ENCODE assay signal across 19 mouse cellular contexts in the genomic region with DNA sequence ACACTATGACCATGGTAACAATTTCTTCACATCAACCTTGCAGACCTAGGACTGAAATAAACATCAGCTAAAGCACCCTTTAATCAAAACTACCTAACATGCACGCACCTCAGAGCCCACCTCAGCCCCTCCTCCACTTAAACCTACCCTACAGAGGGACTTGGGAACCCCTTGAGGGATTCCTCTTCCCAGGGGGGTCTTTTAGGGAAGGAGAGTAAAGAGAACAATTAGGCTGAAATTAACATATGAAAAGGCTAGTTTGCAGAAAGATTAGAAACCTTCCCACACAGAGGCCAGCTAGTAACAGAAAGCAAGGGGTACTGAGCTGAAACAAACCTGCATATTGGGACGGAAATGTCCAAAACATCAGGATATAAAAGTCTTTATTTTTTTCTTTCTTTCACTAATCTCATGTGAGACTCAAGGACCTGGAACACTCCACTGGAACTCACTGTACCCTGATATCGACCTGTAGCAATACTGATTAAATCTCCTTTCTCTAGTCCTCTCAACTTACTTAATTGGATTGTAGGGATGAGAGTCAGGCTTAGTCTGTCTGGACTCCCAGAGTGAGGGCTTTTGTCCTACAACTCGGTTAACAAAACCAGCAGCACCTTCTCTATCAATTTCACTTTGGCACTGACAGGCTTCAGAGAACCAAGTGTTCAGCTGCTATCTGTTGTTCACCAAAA.
"Had no signal": no experiment of that assay in that cellular context is flagged by ENCODE, and none has a peak within 500 bp of the region (broad histone marks: within the 10 kb centered on the region; RNA-seq: fewer than 3 reads in every experiment).

No protein-coding gene starts in this region.

- H3K27me3 ChIP-seq: limb, embryonic 12.5 days; liver, embryonic 13.5 days; lung, embryonic 15.5 days; megakaryocyte, embryonic 14.5 days; midbrain, embryonic 13.5 days; neural tube, embryonic 13.5 days had no signal

- H3K36me3 ChIP-seq: limb, embryonic 12.5 days; liver, embryonic 13.5 days; lung, embryonic 15.5 days; midbrain, embryonic 13.5 days; neural tube, embryonic 13.5 days had no signal

- ATAC-seq: liver, postnatal 0 days; midbrain, embryonic 13.5 days had no signal

- DNase-seq: kidney, adult 11 months; kidney, adult 9 months; kidney, postnatal 36 days; layer of hippocampus, adult 9-11 months; liver; liver, embryonic 13.5 days; liver, postnatal 0 days; lung, postnatal 14 days; right cerebral cortex, postnatal 4 days; spleen, adult 18-20 months; thymus, adult 18-20 months; thymus, postnatal 4 days had no signal

- H3K4me3 ChIP-seq: limb, embryonic 12.5 days; liver, embryonic 13.5 days; lung, embryonic 15.5 days; megakaryocyte, embryonic 14.5 days; midbrain, embryonic 13.5 days; neural tube, embryonic 13.5 days had no signal

- H3K4me1 ChIP-seq: limb, embryonic 12.5 days; liver, embryonic 13.5 days; lung, embryonic 15.5 days; megakaryocyte, embryonic 14.5 days had no signal

- H3K9me3 ChIP-seq: limb, embryonic 12.5 days; liver, embryonic 13.5 days; lung, embryonic 15.5 days; megakaryocyte, embryonic 14.5 days; midbrain, embryonic 13.5 days; neural tube, embryonic 13.5 days had no signal

- H3K27ac ChIP-seq: kidney, postnatal 0 days; limb, embryonic 12.5 days; liver, embryonic 13.5 days; lung, embryonic 15.5 days; macrophage; midbrain, embryonic 13.5 days; neural tube, embryonic 13.5 days had no signal

- H3K4me2 ChIP-seq: limb, embryonic 12.5 days; liver, embryonic 13.5 days; lung, embryonic 15.5 days; midbrain, embryonic 13.5 days; neural tube, embryonic 13.5 days had no signal

- H3K9ac ChIP-seq: limb, embryonic 12.5 days; liver, embryonic 13.5 days; liver, postnatal 0 days; lung, embryonic 15.5 days; midbrain, embryonic 13.5 days; neural tube, embryonic 13.5 days had no signal
